Mouse (Mus musculus): ENCODE measurements around the gene Fads6. TPM values are rescaled to one million over a fixed set of nuclear protein-coding genes. Genes with fewer than 3 reads are reported as not detected.

The Fads6 gene
- polyA plus RNA-seq, 1 experiment from 2014 or later: 0.76 TPM

- no peak within 1 kb of the TSS for H3K27ac ChIP-seq (ENCODE audit: low read length)
- peaks cover 5% of the 10 kb centered on the region for H3K36me3 ChIP-seq (ENCODE audit: control insufficient read depth, insufficient read depth)
- peaks cover 21% of the 10 kb centered on the region for H3K4me1 ChIP-seq (replicated peaks; ENCODE audit: control insufficient read depth, insufficient read depth, low read length)
- peak within 1 kb of the TSS; percentile 24; the same call in 1 of the 2 replicates for H3K9ac ChIP-seq (replicated peaks; ENCODE audit: low read depth, low read length)
- no peak for ATAC-seq
- H3K4me3 ChIP-seq (replicated peaks; ENCODE audit: low read length): peak within 1 kb of the TSS; percentile 30
- peaks cover 49% of the 10 kb centered on the region for H3K27me3 ChIP-seq (replicated peaks; ENCODE audit: control insufficient read depth, insufficient read depth, low read length)
- H3K4me2 ChIP-seq (ENCODE audit: low read length): peak within 1 kb of the TSS; percentile 49
- WGBS: 7% methylated on average over 38 of the region's 50 CpGs
- no peaks in the 10 kb centered on the region for H3K9me3 ChIP-seq (ENCODE audit: control insufficient read depth, low read length)
Measured at GRCm38 (mm10) chr11:115267061-115267883, 30.2 kb downstream of the Fads6 start, which contains the start of gene Grin2c. Grin2c (minus strand) TSS chr11:115267243.

- peaks cover 52% of the 10 kb centered on the region for H3K27me3 ChIP-seq (replicated peaks; ENCODE audit: control insufficient read depth, insufficient read depth, low read length)
- 0 out of 2 replicates have a peak overlapping the region, but pooled peaks have one; percentile 24 for H3K9ac ChIP-seq (replicated peaks; ENCODE audit: low read depth, low read length)
- peaks cover 5% of the 10 kb centered on the region for H3K36me3 ChIP-seq (ENCODE audit: control insufficient read depth, insufficient read depth)
- no peak overlapping the region for H3K27ac ChIP-seq (ENCODE audit: low read length)
- H3K9me3 ChIP-seq (ENCODE audit: control insufficient read depth, low read length): no peaks in the 10 kb centered on the region
- H3K4me1 ChIP-seq (replicated peaks; ENCODE audit: control insufficient read depth, insufficient read depth, low read length): peaks cover 21% of the 10 kb centered on the region
- peak overlapping the region; percentile 30 for H3K4me3 ChIP-seq (replicated peaks; ENCODE audit: low read length)
- H3K4me2 ChIP-seq (ENCODE audit: low read length): peak overlapping the region; percentile 49
- no peak for ATAC-seq
- 1% methylated on average over 22 of the region's 22 CpGs for WGBS
Measured at GRCm38 (mm10) chr11:115266400-115266778, 31.1 kb downstream of the Fads6 start.

- H3K27ac ChIP-seq (ENCODE audit: low read length): no peak overlapping the region
- H3K4me3 ChIP-seq (replicated peaks; ENCODE audit: low read length): no peak overlapping the region
- H3K9me3 ChIP-seq (ENCODE audit: control insufficient read depth, low read length): no peaks in the 10 kb centered on the region
- peaks cover 52% of the 10 kb centered on the region for H3K27me3 ChIP-seq (replicated peaks; ENCODE audit: control insufficient read depth, insufficient read depth, low read length)
- no peak overlapping the region for H3K4me2 ChIP-seq (ENCODE audit: low read length)
- H3K36me3 ChIP-seq (ENCODE audit: control insufficient read depth, insufficient read depth): peaks cover 5% of the 10 kb centered on the region
- ATAC-seq: no peak
- peaks cover 21% of the 10 kb centered on the region for H3K4me1 ChIP-seq (replicated peaks; ENCODE audit: control insufficient read depth, insufficient read depth, low read length)
- no peak overlapping the region for H3K9ac ChIP-seq (replicated peaks; ENCODE audit: low read depth, low read length)
- 4% methylated on average over 20 of the region's 20 CpGs for WGBS
Measured at GRCm38 (mm10) chr11:115265771-115266399, 31.6 kb downstream of the Fads6 start.

- peaks cover 60% of the 10 kb centered on the region for H3K27me3 ChIP-seq (replicated peaks; ENCODE audit: control insufficient read depth, insufficient read depth, low read length)
- peaks cover 5% of the 10 kb centered on the region for H3K36me3 ChIP-seq (ENCODE audit: control insufficient read depth, insufficient read depth)
- 5% methylated on average over 38 of the region's 39 CpGs for WGBS
- H3K4me1 ChIP-seq (replicated peaks; ENCODE audit: control insufficient read depth, insufficient read depth, low read length): peaks cover 18% of the 10 kb centered on the region
- 0 out of 2 replicates have a peak overlapping the region, but pooled peaks have one; percentile 28 for H3K9ac ChIP-seq (replicated peaks; ENCODE audit: low read depth, low read length)
- no peaks in the 10 kb centered on the region for H3K9me3 ChIP-seq (ENCODE audit: control insufficient read depth, low read length)
- 0 out of 2 replicates have a peak, but pooled peaks have one; percentile 18 for ATAC-seq
- no peak overlapping the region for H3K27ac ChIP-seq (ENCODE audit: low read length)
- peak overlapping the region; percentile 45 for H3K4me2 ChIP-seq (ENCODE audit: low read length)
- peak overlapping the region; percentile 19 for H3K4me3 ChIP-seq (replicated peaks; ENCODE audit: low read length)
Measured at GRCm38 (mm10) chr11:115264862-115265668, 32.4 kb downstream of the Fads6 start.

GRCm38 (mm10) chr11:115264136-115264861, 33.2 kb downstream of the Fads6 start:
- peaks cover 5% of the 10 kb centered on the region for H3K36me3 ChIP-seq (ENCODE audit: control insufficient read depth, insufficient read depth)
- no peak for ATAC-seq
- H3K9ac ChIP-seq (replicated peaks; ENCODE audit: low read depth, low read length): no peak overlapping the region
- H3K4me1 ChIP-seq (replicated peaks; ENCODE audit: control insufficient read depth, insufficient read depth, low read length): peaks cover 17% of the 10 kb centered on the region
- no peak overlapping the region for H3K27ac ChIP-seq (ENCODE audit: low read length)
- no peak overlapping the region for H3K4me2 ChIP-seq (ENCODE audit: low read length)
- H3K27me3 ChIP-seq (replicated peaks; ENCODE audit: control insufficient read depth, insufficient read depth, low read length): peaks cover 66% of the 10 kb centered on the region
- WGBS: 71% methylated on average over 7 of the region's 7 CpGs
- no peak overlapping the region for H3K4me3 ChIP-seq (replicated peaks; ENCODE audit: low read length)
- no peaks in the 10 kb centered on the region for H3K9me3 ChIP-seq (ENCODE audit: control insufficient read depth, low read length)

- Histone ChIP-seq H3K9me3 (ENCODE audit: control insufficient read depth, low read length) (no peaks in the 10 kb centered on the region), H3K9ac (replicated peaks; ENCODE audit: low read depth, low read length) (no peak overlapping the region), H3K4me3 (replicated peaks; ENCODE audit: low read length) (no peak overlapping the region), H3K27me3 (replicated peaks; ENCODE audit: control insufficient read depth, insufficient read depth, low read length) (peaks cover 71% of the 10 kb centered on the region), H3K36me3 (ENCODE audit: control insufficient read depth, insufficient read depth) (no peaks in the 10 kb centered on the region), H3K4me2 (ENCODE audit: low read length) (no peak overlapping the region), H3K4me1 (replicated peaks; ENCODE audit: control insufficient read depth, insufficient read depth, low read length) (peaks cover 17% of the 10 kb centered on the region), H3K27ac (ENCODE audit: low read length) (no peak overlapping the region)
- ATAC-seq: no peak
- WGBS: 61% methylated on average over 11 of the region's 11 CpGs
Measured at GRCm38 (mm10) chr11:115262954-115263353, 34.5 kb downstream of the Fads6 start.

- Histone ChIP-seq H3K36me3 (ENCODE audit: control insufficient read depth, insufficient read depth) (no peaks in the 10 kb centered on the region), H3K4me1 (replicated peaks; ENCODE audit: control insufficient read depth, insufficient read depth, low read length) (no peaks in the 10 kb centered on the region), H3K9ac (replicated peaks; ENCODE audit: low read depth, low read length) (no peak overlapping the region), H3K9me3 (ENCODE audit: control insufficient read depth, low read length) (no peaks in the 10 kb centered on the region), H3K4me2 (ENCODE audit: low read length) (no peak overlapping the region), H3K27me3 (replicated peaks; ENCODE audit: control insufficient read depth, insufficient read depth, low read length) (peaks cover 46% of the 10 kb centered on the region), H3K4me3 (replicated peaks; ENCODE audit: low read length) (no peak overlapping the region), H3K27ac (ENCODE audit: low read length) (no peak overlapping the region)
- 79% methylated on average over 4 of the region's 4 CpGs for WGBS
- ATAC-seq: no peak
Measured at GRCm38 (mm10) chr11:115259134-115259533, 38.3 kb downstream of the Fads6 start.

GRCm38 (mm10) chr11:115257775-115258510, 39.5 kb downstream of the Fads6 start:
- Histone ChIP-seq H3K27me3 (replicated peaks; ENCODE audit: control insufficient read depth, insufficient read depth, low read length) (peaks cover 44% of the 10 kb centered on the region), H3K9me3 (ENCODE audit: control insufficient read depth, low read length) (no peaks in the 10 kb centered on the region), H3K9ac (replicated peaks; ENCODE audit: low read depth, low read length) (no peak overlapping the region), H3K4me3 (replicated peaks; ENCODE audit: low read length) (peak overlapping the region; percentile 19), H3K4me2 (ENCODE audit: low read length) (peak overlapping the region; percentile 39), H3K36me3 (ENCODE audit: control insufficient read depth, insufficient read depth) (no peaks in the 10 kb centered on the region), H3K27ac (ENCODE audit: low read length) (no peak overlapping the region), H3K4me1 (replicated peaks; ENCODE audit: control insufficient read depth, insufficient read depth, low read length) (no peaks in the 10 kb centered on the region)
- no peak for ATAC-seq
- 15% methylated on average over 56 of the region's 59 CpGs for WGBS
